Mouse (Mus musculus): ENCODE data around the gene Rtp1.

The Rtp1 gene

GRCm38 (mm10) chr16:23457338-23457737, 28.4 kb downstream of the Rtp1 start:
- DNase-seq = no peak

- DNase-seq = no peak
These were observed 30.1 kb downstream of the Rtp1 start for GRCm38 (mm10) chr16:23458906-23459588.

GRCm38 (mm10) chr16:23463671-23464347, 34.9 kb downstream of the Rtp1 start:
- DNase-seq = no peak

GRCm38 (mm10) chr16:23471551-23471950, 42.6 kb downstream of the Rtp1 start:
- DNase-seq = no peak

GRCm38 (mm10) chr16:23472046-23472445, 43.1 kb downstream of the Rtp1 start:
- no peak for DNase-seq

- DNase-seq = no peak
These were observed 46.7 kb downstream of the Rtp1 start for GRCm38 (mm10) chr16:23475651-23476050.

- no peak for DNase-seq
These were observed 47.7 kb downstream of the Rtp1 start for GRCm38 (mm10) chr16:23476598-23476997.

- DNase-seq = no peak
These were observed 51.1 kb downstream of the Rtp1 start for GRCm38 (mm10) chr16:23479872-23480603.

- DNase-seq = no peak
These were observed 53.3 kb downstream of the Rtp1 start for GRCm38 (mm10) chr16:23482218-23482617.

- DNase-seq = no peak
These were observed 53.9 kb downstream of the Rtp1 start for GRCm38 (mm10) chr16:23482846-23483245.

- no peak for DNase-seq
These were observed 54.4 kb downstream of the Rtp1 start for GRCm38 (mm10) chr16:23483292-23483691.

All from thymus, adult 18-20 months (tissue).